Mouse (Mus musculus) forebrain, embryonic 15.5 days (tissue): ENCODE measurements around the gene Ncapd2. TPM values are rescaled to one million over a fixed set of nuclear protein-coding genes. Genes with fewer than 3 reads are reported as not detected.

Source experiments
- ATAC-seq: fragments of 200-750 bp; cut with Nextera tagmentation; replicated peaks from 2 replicates; pipeline ENCODE4 v1.8.0; 2017; ENCODE audit warnings: mild to moderate bottlenecking, moderate TSS enrichment, moderate library complexity
- H3K27ac ChIP-seq: fragments of 300-500 bp; sonication (generic); replicated peaks from 2 replicates; pipeline ENCODE4 v1.5.1; 2015; ENCODE audit warnings: mild to moderate bottlenecking, inconsistent platforms
- H3K27me3 ChIP-seq: fragments of 300-500 bp; sonication (generic); 2 replicates; pipeline ENCODE4 v1.6.1; 2015; ENCODE audit warnings: inconsistent platforms
- H3K36me3 ChIP-seq: fragments of 300-500 bp; sonication (generic); 2 replicates; pipeline ENCODE4 v1.6.1; 2015; ENCODE audit warnings: mild to moderate bottlenecking, inconsistent platforms
- H3K4me1 ChIP-seq: fragments of 300-500 bp; sonication (generic); 2 replicates; pipeline ENCODE4 v1.6.1; 2015; ENCODE audit warnings: inconsistent platforms
- H3K4me2 ChIP-seq: fragments of 300-500 bp; sonication (generic); replicated peaks from 2 replicates; pipeline ENCODE4 v1.6.1; 2015; ENCODE audit warnings: mild to moderate bottlenecking, inconsistent platforms
- H3K4me3 ChIP-seq: fragments of 300-500 bp; sonication (generic); 2 replicates; pipeline ENCODE4 v1.5.1; 2015; ENCODE audit warnings: mild to moderate bottlenecking, inconsistent platforms
- H3K9ac ChIP-seq: fragments of 300-500 bp; sonication (generic); replicated peaks from 2 replicates; pipeline ENCODE4 v1.6.1; 2015; ENCODE audit warnings: mild to moderate bottlenecking, inconsistent platforms
- H3K9me3 ChIP-seq: fragments of 300-500 bp; sonication (generic); 2 replicates; pipeline ENCODE4 v1.6.1; 2016; ENCODE audit warnings: inconsistent platforms
- WGBS: fragments of 180-500 bp; shearing (Covaris S2); methylation state at CpG from one replicate; pipeline ENCODE4 v1.1.7; 2015; ENCODE audit warnings: mixed read lengths; 5-methylcytosine and 5-hydroxymethylcytosine counted together
- polyA plus RNA-seq: library from polyadenylated mRNA; unstranded; fragments of >200 nt; fragmentation: Nextera tagmentation; extraction: Ambion mirVana; gene quantifications from 2 replicates; pipeline ENCODE4 v1.2.1, GENCODE M21; 2015

The Ncapd2 gene
- polyA plus RNA-seq, 1 experiment from 2014 or later, result 99.5 TPM

DNA sequence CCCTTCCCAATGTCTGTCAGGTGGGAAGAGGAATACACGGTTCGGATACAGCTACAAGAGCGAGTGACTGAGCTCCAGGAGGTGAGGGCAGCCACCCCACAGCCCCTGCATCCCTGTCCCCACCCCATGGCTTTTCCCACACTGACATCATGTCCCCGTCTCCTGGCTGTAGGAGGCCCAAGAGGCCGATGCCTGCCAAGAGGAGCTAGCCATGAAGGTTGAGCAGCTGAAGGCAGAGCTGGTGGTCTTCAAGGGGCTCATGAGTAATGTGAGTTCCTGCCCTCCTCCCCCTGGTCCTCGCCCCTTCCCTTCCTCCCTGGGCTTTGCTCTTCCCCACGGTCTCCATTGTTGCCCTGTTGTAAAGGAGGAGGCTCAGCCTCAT lies 41.9 kb downstream of the Ncapd2 start:
- Histone ChIP-seq H3K27ac (no peak overlapping the region), H3K4me1 (peaks cover 38% of the 10 kb centered on the region), H3K27me3 (no peaks in the 10 kb centered on the region), H3K9me3 (no peaks in the 10 kb centered on the region), H3K9ac (no peak overlapping the region), H3K4me2 (no peak overlapping the region), H3K36me3 (peaks cover 19% of the 10 kb centered on the region), H3K4me3 (no peak overlapping the region)
- no peak for ATAC-seq
- 89% methylated on average over 7 of the region's 7 CpGs for WGBS

DNA sequence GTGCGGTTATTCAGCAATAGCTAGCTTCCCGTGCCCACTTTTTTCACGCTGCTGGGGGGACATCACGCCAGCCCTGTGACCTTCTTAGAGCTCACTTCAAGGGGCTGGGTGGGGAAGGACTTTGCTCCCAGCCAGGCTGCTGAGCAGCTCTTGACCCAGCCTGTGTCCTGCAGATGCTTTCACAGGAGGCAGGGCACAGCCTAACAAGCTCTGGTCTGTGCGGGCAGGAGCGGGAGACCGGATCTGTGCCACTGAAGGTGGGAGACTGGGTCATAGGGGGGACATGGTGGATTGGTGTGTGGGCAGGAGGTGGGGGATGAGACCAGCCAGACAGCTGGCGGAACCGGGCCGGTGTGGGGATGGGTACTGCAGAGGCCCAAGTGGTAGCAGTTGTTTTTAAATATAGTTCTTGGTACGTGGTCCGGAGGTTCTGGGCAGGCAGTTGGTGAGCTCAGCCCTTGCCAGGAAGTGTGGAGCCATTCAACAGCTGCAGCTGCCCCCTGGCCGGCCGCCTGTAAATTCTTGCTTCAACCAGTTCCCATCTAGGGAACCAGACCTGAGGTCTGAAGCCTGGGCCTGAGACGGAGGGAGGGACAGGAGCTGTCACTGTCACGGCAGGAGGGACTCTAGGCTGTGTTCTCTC lies 42.5 kb downstream of the Ncapd2 start:
- Histone ChIP-seq H3K27me3 (no peaks in the 10 kb centered on the region), H3K27ac (no peak overlapping the region), H3K36me3 (peaks cover 18% of the 10 kb centered on the region), H3K4me2 (no peak overlapping the region), H3K4me1 (peaks cover 43% of the 10 kb centered on the region), H3K4me3 (no peak overlapping the region), H3K9ac (no peak overlapping the region), H3K9me3 (no peaks in the 10 kb centered on the region)
- ATAC-seq, result no peak
- WGBS, result 86% methylated on average over 16 of the region's 16 CpGs

DNA sequence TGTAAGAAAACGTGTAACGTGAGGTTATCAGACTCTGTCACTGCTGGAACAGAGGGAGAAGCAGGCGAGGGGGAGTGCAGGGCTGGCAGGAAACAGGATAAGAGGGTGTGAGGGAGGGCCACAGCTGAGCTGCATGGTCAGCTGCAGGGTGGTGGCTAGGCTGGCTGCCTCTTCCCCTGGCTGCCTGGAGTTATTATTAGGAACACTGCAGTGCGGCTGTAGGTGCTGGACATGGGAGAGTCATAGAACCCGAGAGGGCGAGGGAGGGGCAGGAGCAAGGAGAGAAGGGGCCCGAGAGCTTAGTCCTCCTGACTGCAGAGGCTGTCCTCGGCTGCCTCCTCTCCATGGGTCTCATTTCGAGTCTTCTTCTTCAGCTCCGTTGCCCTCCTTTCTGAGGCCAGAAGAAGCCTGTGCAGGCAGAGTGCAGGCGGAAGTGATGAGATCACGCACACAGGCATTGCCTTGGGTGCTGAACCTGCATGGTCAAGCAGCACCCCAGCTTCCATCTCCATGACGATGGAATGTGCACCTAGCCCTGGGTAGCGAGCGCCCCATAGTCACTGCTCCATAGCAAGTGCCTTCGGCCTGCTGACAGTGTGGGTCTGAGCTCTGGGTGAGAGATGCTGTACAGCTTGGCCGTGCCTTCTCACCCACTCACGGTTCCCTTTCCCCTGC lies 43.1 kb downstream of the Ncapd2 start:
- Histone ChIP-seq H3K9me3 (no peaks in the 10 kb centered on the region), H3K27ac (no peak overlapping the region), H3K9ac (peak overlapping the region; percentile 28), H3K4me1 (peaks cover 44% of the 10 kb centered on the region), H3K4me3 (no peak overlapping the region), H3K27me3 (no peaks in the 10 kb centered on the region), H3K4me2 (no peak overlapping the region), H3K36me3 (peaks cover 14% of the 10 kb centered on the region)
- ATAC-seq, result no peak
- 79% methylated on average over 18 of the region's 18 CpGs for WGBS

DNA sequence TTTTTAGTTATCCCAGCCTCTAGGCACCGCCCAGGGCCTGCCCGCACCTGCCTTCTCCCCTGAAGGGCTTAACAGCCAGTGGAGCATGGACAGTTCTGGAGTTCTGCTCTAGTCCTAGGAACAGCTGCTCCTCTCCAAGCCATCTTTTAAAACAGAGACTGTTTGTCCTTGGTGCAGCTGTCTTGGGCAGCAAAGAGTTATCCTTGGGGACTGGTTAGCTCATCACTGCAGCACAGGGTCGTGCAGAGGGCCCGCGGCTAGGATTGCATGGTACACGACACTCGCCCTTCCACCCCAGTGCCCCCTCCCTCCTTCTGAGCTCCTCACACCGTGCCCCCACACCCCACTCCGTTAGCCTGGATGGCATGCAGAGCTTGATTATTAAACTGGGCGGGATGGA lies 44.2 kb downstream of the Ncapd2 start:
- Histone ChIP-seq H3K27ac (no peak overlapping the region), H3K4me1 (peaks cover 44% of the 10 kb centered on the region), H3K4me2 (peak overlapping the region; percentile 96)

DNA sequence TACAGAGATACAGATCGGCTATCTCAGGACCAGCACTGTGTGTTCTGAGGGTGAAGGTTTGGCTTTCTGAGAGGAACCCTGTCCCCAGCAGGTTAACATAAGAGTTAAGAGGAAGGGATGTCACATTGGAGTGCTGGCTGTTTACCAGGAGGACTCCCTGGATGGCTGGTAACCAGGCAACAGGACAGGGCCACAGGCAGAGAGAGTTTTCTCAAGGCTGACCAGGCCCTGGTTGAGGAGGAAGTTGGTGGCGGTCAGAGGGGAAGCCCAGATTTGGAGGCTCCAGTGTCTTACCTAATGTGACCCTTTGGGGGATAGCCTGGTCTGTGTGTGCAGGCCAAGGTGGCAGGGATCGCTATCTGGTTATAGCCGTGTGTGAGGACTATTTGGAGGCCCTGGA lies 44.7 kb downstream of the Ncapd2 start:
- ATAC-seq, result no peak
- Histone ChIP-seq H3K4me3 (peak overlapping the region; percentile 93; the same call in 1 of the 2 replicates), H3K27me3 (no peaks in the 10 kb centered on the region), H3K4me2 (peak overlapping the region; percentile 96), H3K9me3 (no peaks in the 10 kb centered on the region), H3K27ac (no peak overlapping the region), H3K9ac (peak overlapping the region; percentile 95; the same call in 1 of the 2 replicates), H3K36me3 (peaks cover 10% of the 10 kb centered on the region), H3K4me1 (peaks cover 44% of the 10 kb centered on the region)
- WGBS, result 78% methylated on average over 4 of the region's 4 CpGs

More for the DNA sequence above, 44.2 kb downstream of the Ncapd2 start:
- peak overlapping the region; percentile 95; the same call in 1 of the 2 replicates for H3K9ac ChIP-seq
- no peaks in the 10 kb centered on the region for H3K27me3 ChIP-seq
- no peaks in the 10 kb centered on the region for H3K9me3 ChIP-seq
- 77% methylated on average over 10 of the region's 10 CpGs for whole genome bisulfite sequencing
- no peak for ATAC-seq
- H3K4me3 ChIP-seq, result no peak overlapping the region
- peaks cover 9% of the 10 kb centered on the region for H3K36me3 ChIP-seq

DNA sequence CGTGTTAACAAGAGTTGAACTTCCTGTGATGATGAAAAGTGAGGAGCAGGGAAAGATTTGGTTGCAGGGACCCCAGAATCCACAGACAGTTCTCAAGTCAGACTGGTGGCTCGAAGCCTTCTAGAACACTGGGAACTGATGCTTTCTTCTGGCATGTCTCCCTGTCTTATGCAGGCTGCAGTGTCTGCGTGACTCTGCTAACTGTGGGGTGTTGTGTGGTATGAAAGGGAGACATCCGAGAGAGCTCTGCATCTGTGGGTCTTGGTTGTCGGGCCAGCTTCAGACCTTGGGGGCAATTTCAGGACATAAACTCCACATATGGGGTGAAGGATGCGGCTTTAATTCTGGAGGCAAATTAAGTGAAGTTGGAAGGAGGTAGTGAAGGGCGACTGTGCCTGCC lies 45.4 kb downstream of the Ncapd2 start:
- Histone ChIP-seq H3K27ac (no peak overlapping the region), H3K27me3 (no peaks in the 10 kb centered on the region), H3K4me3 (peak overlapping the region; percentile 93), H3K36me3 (peaks cover 16% of the 10 kb centered on the region), H3K4me2 (peak overlapping the region; percentile 96), H3K9me3 (no peaks in the 10 kb centered on the region), H3K4me1 (peaks cover 44% of the 10 kb centered on the region), H3K9ac (peak overlapping the region; percentile 95)
- 50% methylated on average over 7 of the region's 7 CpGs for WGBS
- no peak for ATAC-seq

DNA sequence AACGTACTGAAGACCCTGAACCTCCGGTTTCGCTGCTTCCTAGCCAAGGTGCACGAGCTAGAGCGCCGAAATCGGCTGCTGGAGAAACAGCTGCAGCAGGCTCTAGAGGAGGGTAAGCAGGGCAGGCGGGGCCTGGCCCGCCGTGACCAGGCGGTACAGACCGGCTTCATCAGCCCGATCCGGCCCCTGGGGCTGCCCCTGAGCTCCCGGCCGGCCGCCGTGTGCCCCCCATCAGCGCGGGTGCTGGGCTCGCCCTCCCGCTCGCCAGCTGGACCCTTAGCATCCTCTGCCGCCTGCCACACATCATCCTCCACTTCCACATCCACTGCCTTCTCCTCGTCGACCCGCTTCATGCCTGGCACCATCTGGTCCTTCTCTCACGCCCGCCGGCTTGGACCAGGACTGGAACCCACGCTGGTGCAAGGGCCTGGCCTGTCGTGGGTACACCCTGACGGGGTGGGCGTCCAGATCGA lies 46.0 kb downstream of the Ncapd2 start:
- ATAC-seq, result peak; percentile 69
- Histone ChIP-seq H3K27me3 (no peaks in the 10 kb centered on the region), H3K36me3 (peaks cover 23% of the 10 kb centered on the region), H3K4me1 (peaks cover 44% of the 10 kb centered on the region), H3K27ac (peak overlapping the region; percentile 92), H3K9me3 (no peaks in the 10 kb centered on the region), H3K4me3 (peak overlapping the region; percentile 93), H3K9ac (peak overlapping the region; percentile 95), H3K4me2 (peak overlapping the region; percentile 96)
- under 1% methylated on average over 31 of the region's 35 CpGs for WGBS

DNA sequence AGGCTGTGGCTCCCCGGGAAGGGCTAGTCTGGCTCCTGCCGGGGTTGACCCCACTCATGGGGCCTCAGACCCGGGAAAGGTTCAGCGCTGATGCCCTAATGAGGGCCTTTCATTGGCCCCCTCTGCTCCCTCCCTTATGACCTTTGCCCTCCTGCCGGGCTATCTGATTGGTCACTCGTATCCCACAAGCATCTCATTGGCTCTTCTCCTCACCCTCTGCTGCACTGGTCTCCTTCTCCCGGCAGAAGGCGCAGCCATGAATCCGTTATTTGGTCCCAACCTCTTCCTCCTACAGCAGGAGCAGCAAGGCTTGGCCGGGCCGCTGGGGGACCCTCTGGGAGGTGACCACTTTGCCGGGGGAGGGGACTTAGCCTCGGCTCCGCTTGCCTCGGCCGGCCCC lies 46.5 kb downstream of the Ncapd2 start, which contains the start of gene Iffo1:
TSS of gene Iffo1 (plus strand) at position 241 of the 400 bp plus-strand sequence.
- Histone ChIP-seq H3K27me3 (no peaks in the 10 kb centered on the region), H3K4me1 (peaks cover 44% of the 10 kb centered on the region), H3K36me3 (peaks cover 28% of the 10 kb centered on the region), H3K4me3 (peak within 1 kb of the TSS; percentile 93), H3K27ac (peak within 1 kb of the TSS; percentile 92), H3K4me2 (peak within 1 kb of the TSS; percentile 96), H3K9me3 (no peaks in the 10 kb centered on the region), H3K9ac (peak within 1 kb of the TSS; percentile 95)
- WGBS, result under 1% methylated on average over 16 of the region's 16 CpGs
- ATAC-seq, result peak; percentile 94

DNA sequence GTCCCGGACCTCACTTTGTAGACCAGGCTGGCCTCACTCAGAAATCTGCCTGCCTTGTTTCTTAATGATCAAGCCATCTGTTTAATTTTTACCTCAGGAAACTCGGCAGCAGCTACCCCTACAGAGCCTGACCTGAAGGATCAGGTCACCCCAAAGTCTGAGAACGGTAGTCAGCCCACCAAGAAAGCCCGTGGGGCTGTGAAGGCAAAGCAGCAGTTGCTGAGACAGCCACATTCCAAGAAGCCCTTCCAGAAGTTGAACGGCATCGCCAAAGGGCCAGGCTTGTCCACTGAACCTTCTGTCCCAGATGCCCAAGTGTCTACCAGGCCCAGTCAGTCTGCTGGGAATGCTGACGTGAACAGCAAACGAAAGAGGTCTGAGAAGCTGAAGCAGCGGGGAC lies 47.6 kb downstream of the Ncapd2 start:
- whole genome bisulfite sequencing, result 86% methylated on average over 9 of the region's 9 CpGs
- no peak for ATAC-seq
- H3K36me3 ChIP-seq, result peaks cover 39% of the 10 kb centered on the region

DNA sequence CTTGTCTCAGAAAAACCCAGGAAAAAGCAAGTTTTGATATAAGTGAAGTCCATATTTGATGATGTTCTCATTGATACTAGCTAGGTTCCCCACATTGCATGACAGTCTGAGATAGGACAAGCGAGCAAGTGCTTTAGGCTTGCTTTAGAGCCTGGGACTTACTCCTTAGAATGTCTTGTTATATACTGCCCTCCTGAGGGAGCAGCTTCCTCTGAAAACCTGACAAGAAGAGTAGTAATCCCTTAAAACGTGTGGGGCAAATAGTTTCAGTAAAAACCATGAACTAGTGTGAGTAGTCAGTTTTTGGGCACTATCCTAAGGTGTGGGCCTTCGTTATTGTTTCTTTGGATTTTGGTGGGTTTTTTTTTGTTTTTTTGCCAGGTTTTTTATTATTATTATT lies 48.4 kb downstream of the Ncapd2 start:
- peaks cover 46% of the 10 kb centered on the region for H3K36me3 ChIP-seq

More for the DNA sequence above, 47.6 kb downstream of the Ncapd2 start:
- Histone ChIP-seq H3K9me3 (no peaks in the 10 kb centered on the region), H3K4me2 (no peak overlapping the region), H3K27ac (no peak overlapping the region), H3K9ac (no peak overlapping the region), H3K4me1 (peaks cover 42% of the 10 kb centered on the region), H3K27me3 (no peaks in the 10 kb centered on the region), H3K4me3 (no peak overlapping the region)

DNA sequence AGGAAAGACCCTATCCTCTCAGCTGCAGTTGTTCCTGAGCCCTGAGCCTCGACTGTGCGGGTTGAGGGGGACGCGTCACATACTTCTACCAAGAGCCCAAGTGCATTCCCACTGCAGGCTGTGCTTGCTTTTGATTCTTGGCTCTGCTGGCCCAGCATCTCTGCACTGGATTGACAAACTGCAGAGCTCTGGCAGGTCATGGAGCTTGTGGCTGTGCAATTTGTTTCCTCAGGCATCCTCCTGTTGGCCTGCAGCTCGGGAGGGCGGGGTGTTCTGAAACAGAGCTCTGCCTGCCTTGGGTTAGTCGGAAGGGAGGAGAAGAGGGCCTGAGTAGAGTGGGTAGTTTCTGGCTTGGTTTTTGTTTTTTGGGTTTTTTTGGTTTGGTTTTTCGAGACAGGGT lies 49.1 kb downstream of the Ncapd2 start:
- Histone ChIP-seq H3K4me1 (peaks cover 28% of the 10 kb centered on the region), H3K36me3 (peaks cover 51% of the 10 kb centered on the region), H3K4me3 (no peak overlapping the region), H3K4me2 (no peak overlapping the region), H3K9ac (no peak overlapping the region), H3K27me3 (no peaks in the 10 kb centered on the region), H3K27ac (no peak overlapping the region), H3K9me3 (no peaks in the 10 kb centered on the region)
- WGBS, result 91% methylated on average over 8 of the region's 8 CpGs
- ATAC-seq, result no peak

More for the DNA sequence above, 48.4 kb downstream of the Ncapd2 start:
- Histone ChIP-seq H3K4me3 (no peak overlapping the region), H3K9me3 (no peaks in the 10 kb centered on the region), H3K27ac (no peak overlapping the region), H3K4me2 (no peak overlapping the region), H3K4me1 (peaks cover 35% of the 10 kb centered on the region), H3K27me3 (no peaks in the 10 kb centered on the region), H3K9ac (no peak overlapping the region)
- WGBS, result 83% methylated on average over 3 of the region's 3 CpGs
- ATAC-seq, result no peak

DNA sequence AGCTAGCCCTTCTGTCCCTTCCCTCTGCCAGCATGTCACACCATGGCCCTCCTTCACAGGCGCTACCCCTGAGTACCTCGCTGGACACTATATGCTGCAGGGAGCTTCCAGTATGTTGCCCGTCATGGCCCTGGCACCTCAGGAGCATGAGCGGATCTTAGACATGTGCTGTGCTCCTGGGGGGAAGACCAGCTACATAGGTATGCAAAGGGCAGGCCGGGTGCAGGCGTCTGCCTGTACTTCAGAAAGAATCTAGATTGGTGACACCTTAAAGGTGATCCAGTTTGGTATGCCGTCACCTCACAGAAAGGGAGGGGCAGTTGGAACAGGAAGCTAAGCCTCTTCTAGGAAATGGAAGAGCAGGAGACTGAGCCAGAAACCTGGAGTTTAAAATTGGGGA lies 51.8 kb downstream of the Ncapd2 start:
- 94% methylated on average over 7 of the region's 7 CpGs for WGBS
- Histone ChIP-seq H3K27me3 (no peaks in the 10 kb centered on the region), H3K36me3 (peaks cover 74% of the 10 kb centered on the region), H3K4me3 (no peak overlapping the region), H3K27ac (no peak overlapping the region), H3K9ac (no peak overlapping the region), H3K4me1 (peaks cover 7% of the 10 kb centered on the region), H3K4me2 (no peak overlapping the region), H3K9me3 (no peaks in the 10 kb centered on the region)
- no peak for ATAC-seq
